Mouse (Mus musculus) left cerebral cortex, adult 18-20 months (tissue): Measurements from ENCODE around the gene Olfr106-ps. TPM values are rescaled to one million over a fixed set of nuclear protein-coding genes. Genes with fewer than 3 reads are reported as not detected.

ENCODE experiments used
- DNase-seq, 2 experiments: peaks; one replicate each; pipeline ENCODE4 v3.0.0; 2021 to 2022; ENCODE audit warnings: low spot score in 2 of 2, mixed read lengths in 1 of 2
- long read RNA-seq, 2 experiments: library from polyadenylated mRNA; stranded (forward); transcript quantifications; one replicate each; pipeline ENCODE4 v2.0.0; 2021
- total RNA-seq, 2 experiments: library from RNA; stranded (reverse); gene quantifications; 2 replicates each; pipeline ENCODE4 v1.2.3; 2021

Gene Olfr106-ps
- not detected for total RNA-seq
- long read RNA-seq, experiment 1, result 0 reads
- long read RNA-seq, experiment 2, result 0 reads

- no peak for DNase-seq
Observed at GRCm38 (mm10) chr17:37390093-37390492, at the start of gene Olfr106-ps. Gene Olfr106-ps (plus strand): TSS chr17:37390393.

GRCm38 (mm10) chr17:37359282-37359681 lies 30.9 kb upstream of the Olfr106-ps start, which contains the start of gene Olfr104-ps:
Gene Olfr104-ps (plus strand): TSS chr17:37359582.
- no peak for DNase-seq

GRCm38 (mm10) chr17:37378733-37379132 lies 11.5 kb upstream of the Olfr106-ps start, which contains the start of gene Olfr105-ps:
Gene Olfr105-ps (plus strand): TSS chr17:37379033.
- no peak for DNase-seq

- no peak for DNase-seq
Observed at GRCm38 (mm10) chr17:37398926-37399325, 8.7 kb downstream of the Olfr106-ps start, which contains the start of gene Olfr107. Gene Olfr107 (plus strand): TSS chr17:37399226.

- DNase-seq, result no peak
Observed at GRCm38 (mm10) chr17:37413380-37413779, 23.2 kb downstream of the Olfr106-ps start.

- no peak for DNase-seq
Observed at GRCm38 (mm10) chr17:37445180-37445579, 55.0 kb downstream of the Olfr106-ps start, which contains the start of gene Olfr108. Gene Olfr108 (plus strand): TSS chr17:37445480.

Other genes with a start within 250 kb of the Olfr106-ps start
- gene Olfr93, start 228.9 kb upstream of the Olfr106-ps start, total RNA-seq, result not detected
- gene Ubd, start 196.5 kb upstream of the Olfr106-ps start, total RNA-seq, result not detected
- not detected for gene Olfr94, start 189.4 kb upstream of the Olfr106-ps start, total RNA-seq
- not detected for gene Olfr95, start 177.3 kb upstream of the Olfr106-ps start, total RNA-seq
- gene Olfr96, start 170.2 kb upstream of the Olfr106-ps start, total RNA-seq, result not detected
- not detected for gene Olfr97, start 153.1 kb upstream of the Olfr106-ps start, total RNA-seq
- gene Olfr98, start 126.6 kb upstream of the Olfr106-ps start, total RNA-seq, result not detected
- 1 to 10 TPM; 3.8 to 4.6 TPM for gene H2-M3, start 120.2 kb upstream of the Olfr106-ps start, total RNA-seq
- not detected for gene Olfr99, start 106.9 kb upstream of the Olfr106-ps start, total RNA-seq
- gene Olfr101, start 86.1 kb upstream of the Olfr106-ps start, total RNA-seq, result not detected
- gene Olfr102, start 73.3 kb upstream of the Olfr106-ps start, total RNA-seq, result not detected
- not detected for gene Olfr103, start 50.7 kb upstream of the Olfr106-ps start, total RNA-seq
- not detected for gene Olfr104-ps, start 30.8 kb upstream of the Olfr106-ps start, total RNA-seq
- not detected for gene Olfr105-ps, start 11.4 kb upstream of the Olfr106-ps start, total RNA-seq
- not detected for gene Olfr107, start 8.8 kb downstream of the Olfr106-ps start, total RNA-seq
- not detected for gene Olfr108, start 55.1 kb downstream of the Olfr106-ps start, total RNA-seq
- not detected for gene Olfr109, start 68.5 kb downstream of the Olfr106-ps start, total RNA-seq
- not detected for gene H2-M2, start 93.2 kb downstream of the Olfr106-ps start, total RNA-seq
- gene Olfr110, start 102.1 kb downstream of the Olfr106-ps start, total RNA-seq, result not detected
- gene Olfr111, start 117.6 kb downstream of the Olfr106-ps start, total RNA-seq, result under 1 TPM in 1 of 2 experiments, not detected in 1; 0.19 TPM
- not detected for gene Olfr112, start 179.1 kb downstream of the Olfr106-ps start, total RNA-seq
- gene Olfr113, start 187.3 kb downstream of the Olfr106-ps start, total RNA-seq, result not detected
- gene Olfr114, start 202.3 kb downstream of the Olfr106-ps start, total RNA-seq, result not detected
- not detected for gene Olfr115, start 236.7 kb downstream of the Olfr106-ps start, total RNA-seq
- gene Olfr116, start 236.8 kb downstream of the Olfr106-ps start, total RNA-seq, result not detected